Mouse (Mus musculus): Measurements from ENCODE around the gene Fam214b.

Gene Fam214b
- long read RNA-seq, experiment 1, partial matches to known transcripts: 3 of 13 reads
- long read RNA-seq, experiment 1, other reads (novel, unspliced or antisense): 4 of 13 reads
- long read RNA-seq, experiment 2, partial matches to known transcripts: 12 of 16 reads
- long read RNA-seq, experiment 2, other reads (novel, unspliced or antisense): 2 of 16 reads

DNA sequence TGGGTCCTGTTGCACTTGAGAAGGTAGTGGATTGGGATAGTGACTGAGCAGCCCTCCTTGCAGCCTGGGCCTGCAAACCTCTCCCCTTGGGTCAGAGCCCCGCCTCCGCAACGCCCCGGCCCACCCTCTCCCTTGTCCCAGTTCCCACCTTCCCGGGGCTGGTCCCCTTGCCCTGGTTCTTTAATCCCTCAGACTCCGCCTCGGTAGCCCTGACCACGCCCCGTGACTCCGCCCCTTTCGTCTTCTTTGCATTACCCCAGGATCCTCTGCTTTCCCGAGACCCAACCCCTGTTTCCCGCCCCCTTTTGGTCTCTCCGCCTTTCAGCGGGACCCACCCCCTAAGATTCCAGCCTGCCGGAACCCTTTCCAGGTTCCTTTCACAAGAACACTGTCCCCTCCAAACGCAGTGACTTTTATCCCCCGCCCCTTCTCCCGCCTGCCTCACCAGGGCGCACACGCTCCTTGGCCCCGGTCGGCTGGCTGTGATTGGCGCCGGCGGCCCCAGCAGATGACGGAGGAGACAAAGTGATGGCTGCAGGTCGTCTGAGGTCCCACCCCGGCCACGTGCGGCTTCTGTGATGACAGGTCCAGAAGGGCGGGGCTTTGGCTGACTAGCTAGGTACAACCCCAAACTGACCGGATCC lies at the start of gene Fam214b:
TSS of gene Fam214b (minus strand) at position 562 of the 644 bp plus-strand sequence.
- intact Hi-C loops (cut with DNase I): loop anchor here (5.0 kb wide), 1 partner anchor 67 kb away; no protein-coding TSS in a partner anchor

- intact Hi-C loops (cut with DNase I): no loop called here
These were observed 45.2 kb upstream of the Fam214b start for GRCm38 (mm10) chr4:43091183-43091582.

GRCm38 (mm10) chr4:43089950-43090349 lies 43.9 kb upstream of the Fam214b start:
- intact Hi-C loops (cut with DNase I): loop anchor here (10.0 kb wide), 1 partner anchor 155 kb away; no protein-coding TSS in a partner anchor

GRCm38 (mm10) chr4:43082458-43082857 lies 36.4 kb upstream of the Fam214b start:
- intact Hi-C loops (cut with DNase I): loop anchor here (10.0 kb wide), 1 partner anchor 162 kb away; no protein-coding TSS in a partner anchor

- intact Hi-C loops (cut with DNase I): no loop called here
These were observed 32.2 kb upstream of the Fam214b start for GRCm38 (mm10) chr4:43078071-43078718.

DNA sequence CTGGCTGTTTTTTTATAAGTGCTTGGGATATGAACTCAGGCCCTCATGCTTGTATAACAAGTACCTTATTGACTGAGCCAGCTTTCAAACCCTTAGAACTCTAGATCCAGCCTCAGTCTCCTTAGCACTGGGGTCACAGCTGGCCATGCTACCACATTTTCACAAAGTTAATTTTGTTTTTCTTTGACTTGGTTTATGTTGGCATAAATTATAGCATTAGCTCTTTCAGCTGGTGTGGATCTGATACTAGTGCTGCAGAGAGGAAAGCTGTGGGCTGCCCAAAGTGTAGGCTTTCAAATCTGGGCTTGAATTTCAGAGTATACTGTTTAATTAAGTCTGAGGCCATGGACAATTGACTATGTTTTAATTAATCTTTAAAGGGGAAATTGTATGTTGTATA lies 28.9 kb upstream of the Fam214b start:
- intact Hi-C loops (cut with DNase I): no loop called here

GRCm38 (mm10) chr4:43065471-43065870 lies 19.5 kb upstream of the Fam214b start:
- intact Hi-C loops (cut with DNase I): no loop called here

DNA sequence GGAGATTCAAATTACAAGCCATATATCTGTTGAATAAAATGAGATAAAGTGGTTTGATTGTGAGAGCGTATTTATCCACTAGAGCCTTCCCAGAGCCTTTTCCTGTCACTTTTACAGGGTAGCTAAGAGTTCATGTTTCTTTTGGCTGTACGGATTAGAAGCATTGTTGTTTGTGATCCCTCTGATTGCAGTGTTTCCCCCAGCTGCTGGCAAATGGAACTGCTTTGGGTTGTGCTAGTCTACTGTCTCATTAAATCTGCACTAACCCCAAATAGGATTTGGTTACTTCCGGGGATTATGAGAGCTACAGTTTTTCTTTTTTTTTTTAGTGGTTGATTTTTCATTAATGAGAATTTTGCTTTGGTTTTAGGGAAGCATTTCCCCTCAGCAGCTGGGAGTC lies 14.3 kb upstream of the Fam214b start:
- intact Hi-C loops (cut with DNase I): no loop called here

DNA sequence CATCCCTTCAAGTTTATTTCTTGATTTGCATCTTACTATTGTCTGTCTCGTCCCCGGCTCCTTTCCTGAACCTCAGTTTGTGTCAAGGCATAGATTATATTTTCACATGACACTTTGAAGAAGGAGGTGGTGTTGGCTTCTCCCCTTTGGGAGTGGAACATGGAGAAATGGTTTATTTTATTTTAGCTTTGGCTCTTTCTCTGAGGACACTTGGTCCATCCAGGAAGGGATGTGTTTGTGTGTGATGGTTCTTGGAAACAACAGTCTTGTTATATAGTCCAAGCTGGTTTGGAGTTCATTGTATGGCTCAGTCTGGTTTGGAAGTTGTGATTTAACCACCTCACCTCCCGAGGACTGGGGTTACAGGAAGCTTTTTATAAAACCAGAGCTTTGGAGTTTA lies 13.7 kb upstream of the Fam214b start:
- intact Hi-C loops (cut with DNase I): no loop called here

DNA sequence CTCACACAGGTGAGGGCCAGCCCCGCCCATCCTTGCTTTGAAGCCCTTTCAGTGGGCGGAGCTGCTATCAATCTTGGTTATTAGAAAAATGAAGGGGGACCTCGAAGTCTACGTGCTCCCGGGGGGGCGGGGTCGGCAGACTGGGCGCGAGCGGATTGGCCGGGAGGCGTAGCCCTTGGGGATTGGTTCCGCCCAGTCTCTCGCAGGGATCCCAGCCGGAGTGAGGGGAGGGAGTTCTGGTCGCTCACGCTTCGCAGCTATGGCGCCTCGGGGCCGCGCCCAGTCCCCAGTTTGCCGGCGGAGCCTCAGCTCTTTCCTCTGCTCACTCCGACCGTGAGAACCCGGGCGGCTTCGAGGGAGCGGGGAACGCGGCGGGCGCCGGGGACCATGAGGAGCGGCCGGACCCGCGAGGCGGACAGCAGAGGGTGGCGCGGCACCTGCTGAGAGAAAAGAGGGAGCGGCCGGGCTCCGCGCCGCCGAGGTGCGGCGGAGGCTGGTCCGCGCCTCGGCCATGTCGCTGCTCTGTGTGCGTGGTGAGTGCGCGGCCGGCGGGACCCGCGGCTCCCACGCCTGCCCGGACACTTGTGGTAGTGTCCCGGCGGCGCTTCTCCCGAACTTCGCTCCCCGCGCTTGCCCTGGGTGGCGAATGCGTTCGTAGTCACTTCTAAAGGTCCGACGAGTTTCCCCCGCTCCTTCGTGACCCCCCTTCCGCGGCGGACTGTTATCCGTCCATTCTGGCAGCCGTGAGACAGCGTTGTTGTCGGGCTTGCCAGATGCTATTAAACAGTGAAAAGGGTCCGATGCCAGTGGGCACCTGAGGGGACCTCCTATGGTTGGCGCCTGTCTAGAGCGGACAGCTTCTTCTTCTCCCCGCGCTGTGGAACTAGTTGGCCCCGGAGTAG lies 13.0 kb upstream of the Fam214b start, which contains the start of gene Unc13b:
TSS of gene Unc13b (plus strand) at position 201 of the 902 bp plus-strand sequence.
- intact Hi-C loops (cut with DNase I): no loop called here

DNA sequence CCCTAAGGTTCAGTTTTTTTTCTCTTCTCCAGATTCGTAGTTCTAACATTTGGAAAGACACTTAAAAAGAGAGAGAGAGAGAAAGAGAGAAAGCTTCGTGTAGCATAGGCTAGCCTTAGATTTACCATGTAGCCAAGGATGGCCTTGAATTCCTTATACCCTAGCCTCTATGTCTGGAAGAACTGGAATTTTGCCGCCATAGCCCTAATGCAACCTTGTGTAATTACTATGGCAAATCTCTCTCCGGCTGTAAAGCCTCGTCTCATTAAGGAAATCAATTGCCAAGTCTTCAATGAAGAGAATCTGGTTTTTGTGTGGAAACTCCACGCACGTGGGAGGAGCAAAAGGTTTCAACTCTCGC lies 12.4 kb upstream of the Fam214b start:
- intact Hi-C loops (cut with DNase I): no loop called here

DNA sequence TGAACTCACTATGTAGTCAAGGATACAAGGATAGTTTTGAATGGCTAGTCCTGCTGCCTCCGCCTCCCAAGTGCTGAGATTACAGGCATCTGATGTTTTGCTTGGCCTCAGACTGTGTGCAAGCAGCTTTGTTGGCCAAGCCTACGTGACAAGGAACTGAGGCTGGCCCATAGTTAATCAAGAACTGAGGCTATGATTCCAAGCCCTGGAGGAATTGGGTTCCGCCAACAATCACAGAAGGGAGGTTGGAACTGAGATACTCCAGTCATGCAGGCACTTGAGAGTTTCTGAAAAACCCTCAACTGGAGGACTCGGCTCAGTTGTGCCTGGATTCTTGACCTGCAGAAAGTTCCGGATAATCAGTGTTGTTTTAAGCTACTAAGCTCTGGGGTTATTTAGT lies 11.6 kb upstream of the Fam214b start:
- intact Hi-C loops (cut with DNase I): no loop called here

- intact Hi-C loops (cut with DNase I): no loop called here
These were observed 6.6 kb upstream of the Fam214b start for GRCm38 (mm10) chr4:43052627-43053026.

DNA sequence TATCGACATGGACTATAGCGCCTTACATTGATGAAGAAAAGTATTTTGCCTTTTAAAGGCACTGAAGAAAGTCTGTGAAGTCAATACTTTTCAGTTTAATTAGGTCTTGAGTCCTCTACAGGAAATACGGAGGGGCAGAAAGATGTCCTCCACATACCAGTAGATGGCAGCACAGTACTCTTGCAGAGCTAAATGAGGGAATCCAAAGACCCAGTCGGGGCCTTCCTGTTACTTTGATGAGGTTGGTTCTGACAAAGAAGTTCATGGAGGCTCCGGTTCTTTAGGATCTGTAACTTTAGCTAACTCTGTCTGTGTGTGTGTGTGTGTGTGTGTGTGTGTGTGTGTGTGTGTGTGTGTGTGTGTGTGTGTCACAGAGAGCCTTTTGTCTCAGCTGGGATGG lies 1.2 kb upstream of the Fam214b start:
- intact Hi-C loops (cut with DNase I): loop anchor here (5.0 kb wide), 1 partner anchor 65 kb away; no protein-coding TSS in a partner anchor

DNA sequence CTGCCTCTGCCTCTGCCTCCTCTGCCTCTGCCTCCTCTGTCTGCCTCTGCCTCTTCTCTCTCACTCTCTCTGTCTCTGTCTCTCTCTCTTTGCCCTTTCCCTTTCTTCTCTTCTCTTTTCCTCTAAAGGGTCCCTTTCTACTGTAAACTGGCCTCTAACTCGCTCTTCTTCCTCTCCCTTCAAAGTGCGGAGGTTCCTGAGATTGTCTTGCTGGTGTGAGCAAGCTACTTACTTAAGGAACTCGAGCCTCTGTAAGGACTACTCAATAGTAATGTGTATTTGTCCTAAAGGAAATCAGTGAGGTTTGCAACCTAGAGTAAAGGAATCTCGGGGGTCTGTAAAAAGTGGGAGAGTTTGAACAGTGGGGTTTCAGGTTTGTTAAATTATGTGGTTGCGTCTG lies 587 bp upstream of the Fam214b start:
- intact Hi-C loops (cut with DNase I): loop anchor here (5.0 kb wide), 1 partner anchor 66 kb away; no protein-coding TSS in a partner anchor

GRCm38 (mm10) chr4:43045285-43045658 lies 748 bp downstream of the Fam214b start:
- intact Hi-C loops (cut with DNase I): loop anchor here (5.0 kb wide), 1 partner anchor 67 kb away; no protein-coding TSS in a partner anchor

- intact Hi-C loops (cut with DNase I): loop anchor here (5.0 kb wide), 1 partner anchor 68 kb away; no protein-coding TSS in a partner anchor
These were observed 1.3 kb downstream of the Fam214b start for GRCm38 (mm10) chr4:43044673-43045072.

DNA sequence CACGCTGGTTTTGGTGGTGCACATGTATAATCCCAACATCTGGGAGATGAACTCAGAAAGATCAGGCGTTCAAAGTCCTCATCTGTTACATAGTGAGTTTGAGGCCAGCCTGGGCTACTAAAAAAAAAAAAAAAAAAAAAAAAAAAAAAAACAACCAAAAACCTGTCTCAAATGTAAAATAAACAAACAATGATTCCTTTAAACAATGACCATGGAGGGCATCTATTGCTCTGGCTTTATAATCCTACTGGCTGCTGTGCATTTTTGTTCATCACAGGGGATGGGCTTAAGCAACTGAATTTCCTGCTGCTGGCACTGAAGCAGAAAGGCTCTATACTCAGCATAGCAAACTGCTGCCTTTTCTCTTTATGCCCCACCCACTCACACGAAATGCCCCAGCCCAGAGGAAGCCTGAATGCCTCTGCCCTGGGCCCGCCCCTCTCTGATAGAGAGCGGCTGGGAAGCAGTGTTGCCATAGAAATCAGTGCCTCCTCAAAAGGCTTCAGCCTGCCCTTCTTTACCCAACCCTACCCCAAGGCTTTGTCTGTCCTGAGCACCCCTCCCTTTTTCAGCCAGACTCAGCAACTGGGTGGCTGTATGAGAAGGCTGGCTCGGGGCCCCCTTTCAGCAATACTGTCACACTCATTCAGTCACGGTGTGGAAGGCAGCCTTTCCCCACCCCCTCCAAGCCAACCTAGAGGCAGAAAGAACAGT lies 2.2 kb downstream of the Fam214b start:
- intact Hi-C loops (cut with DNase I): no loop called here

- intact Hi-C loops (cut with DNase I): no loop called here
These were observed 5.0 kb downstream of the Fam214b start for GRCm38 (mm10) chr4:43040881-43041547.

DNA sequence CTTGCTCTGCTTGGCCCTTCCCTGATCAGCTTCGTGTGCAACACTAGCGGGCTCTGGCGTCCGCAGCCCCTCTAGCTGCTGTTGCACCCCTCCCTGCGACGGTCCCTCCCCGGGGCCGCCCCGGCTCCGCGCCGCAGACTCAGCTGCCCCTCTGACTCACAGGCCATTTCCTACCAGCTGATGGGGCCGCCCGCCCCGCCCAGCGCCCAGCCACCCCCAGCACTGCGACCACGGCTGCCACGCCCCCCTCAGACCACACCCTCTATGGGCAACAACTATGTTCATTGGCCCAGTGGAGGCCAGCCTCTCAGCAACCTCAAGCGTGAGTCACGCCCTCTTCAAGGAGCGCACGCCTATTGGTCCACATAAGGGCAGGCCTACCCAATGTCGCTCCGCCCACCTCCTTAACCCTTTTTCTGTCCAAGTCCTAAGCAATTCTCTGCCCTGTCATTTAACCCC lies 5.9 kb downstream of the Fam214b start:
- intact Hi-C loops (cut with DNase I): no loop called here

All from adrenal gland (tissue).